Mouse (Mus musculus) urinary bladder, postnatal 36 days (tissue): ENCODE measurements at regions not wholly inside any gene's neighbourhood (a gene's known extent, or its start where the extent isn't known, plus 50 kb on each side); places are given as distances from the start of the nearest gene placed in this dataset.

ENCODE experiments used
- DNase-seq, 2 experiments: peaks; one replicate each; pipeline ENCODE4 v3.0.0; 2022; ENCODE audit warnings: low spot score in 2 of 2, mixed read lengths in 1 of 2

GRCm38 (mm10) chr13:79057424-79057823 is 857.9 kb upstream of the Nr2f1 start:
- no peak for DNase-seq

GRCm38 (mm10) chr13:79054481-79054880 is 854.9 kb upstream of the Nr2f1 start:
- DNase-seq = no peak

GRCm38 (mm10) chr13:79053428-79053827 is 853.9 kb upstream of the Nr2f1 start:
- DNase-seq = no peak

- DNase-seq = no peak
Measured at GRCm38 (mm10) chr13:79047240-79047639, 847.7 kb upstream of the Nr2f1 start.

GRCm38 (mm10) chr13:79044657-79045056 is 845.1 kb upstream of the Nr2f1 start:
- DNase-seq = no peak

GRCm38 (mm10) chr13:79037883-79038282 is 838.3 kb upstream of the Nr2f1 start:
- no peak for DNase-seq

GRCm38 (mm10) chr13:79035276-79035675 is 835.7 kb upstream of the Nr2f1 start:
- DNase-seq = no peak

- DNase-seq = peak in 1 of 2 experiments; percentile 2
Measured at GRCm38 (mm10) chr13:79029974-79030373, 830.4 kb upstream of the Nr2f1 start.

- peak in 1 of 2 experiments; percentile 11 for DNase-seq
Measured at GRCm38 (mm10) chr13:79027877-79028760, 828.6 kb upstream of the Nr2f1 start.

GRCm38 (mm10) chr13:79025645-79026044 is 826.1 kb upstream of the Nr2f1 start:
- DNase-seq = no peak

- DNase-seq = no peak
Measured at GRCm38 (mm10) chr13:79018051-79018450, 818.5 kb upstream of the Nr2f1 start.

- no peak for DNase-seq
Measured at GRCm38 (mm10) chr13:79003313-79003712, 803.8 kb upstream of the Nr2f1 start.

- no peak for DNase-seq
Measured at GRCm38 (mm10) chr13:78998855-78999254, 799.3 kb upstream of the Nr2f1 start.

GRCm38 (mm10) chr13:78992326-78992725 is 792.8 kb upstream of the Nr2f1 start:
- no peak for DNase-seq

GRCm38 (mm10) chr13:78985921-78986320 is 786.4 kb upstream of the Nr2f1 start:
- DNase-seq = no peak

GRCm38 (mm10) chr13:78977224-78977780 is 777.7 kb upstream of the Nr2f1 start:
- no peak for DNase-seq

GRCm38 (mm10) chr13:78938351-78938741 is 738.8 kb upstream of the Nr2f1 start:
- DNase-seq = no peak

GRCm38 (mm10) chr13:78937389-78938350 is 738.1 kb upstream of the Nr2f1 start:
- DNase-seq = no peak

GRCm38 (mm10) chr13:78935990-78936650 is 736.6 kb upstream of the Nr2f1 start:
- no peak for DNase-seq

- no peak for DNase-seq
Measured at GRCm38 (mm10) chr13:78928347-78928746, 728.8 kb upstream of the Nr2f1 start.

GRCm38 (mm10) chr13:78920802-78921201 is 721.2 kb upstream of the Nr2f1 start:
- no peak for DNase-seq

- DNase-seq = no peak
Measured at GRCm38 (mm10) chr13:78909839-78910238, 710.3 kb upstream of the Nr2f1 start.
